Mouse (Mus musculus): ENCODE data around the gene Sall1. TPM values are rescaled to one million over a fixed set of nuclear protein-coding genes. Genes with fewer than 3 reads are reported as not detected.
A peak's percentile ranks its signal among the peaks of the same experiment; 100 is the strongest.

The Sall1 gene
- polyA plus RNA-seq, 1 experiment from 2014 or later, result 17.9 TPM

DNA sequence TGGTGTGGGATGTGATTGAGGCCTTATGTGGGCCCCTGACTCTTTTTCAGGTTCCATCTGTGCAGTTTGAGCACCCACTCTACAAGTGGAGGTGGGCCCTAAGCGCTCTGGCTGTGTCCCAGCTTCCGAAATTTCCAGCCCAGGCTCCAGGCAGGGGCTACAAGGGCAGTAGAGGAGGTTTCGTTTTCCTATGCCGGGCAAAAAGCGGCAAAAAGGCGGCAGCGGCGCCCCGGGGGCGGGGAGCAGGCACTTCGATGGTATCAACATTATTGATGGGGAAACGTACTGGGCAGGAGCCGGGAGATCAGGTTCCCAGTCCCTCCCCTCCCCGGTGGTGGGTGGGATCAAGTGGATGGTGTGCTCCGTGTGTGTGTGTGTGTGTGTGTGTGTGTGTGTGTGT, 2.3 kb upstream of the Sall1 start:
- WGBS, result under 1% methylated on average over 14 of the region's 15 CpGs
- Histone ChIP-seq H3K4me2 (peak overlapping the region; percentile 79), H3K27me3 (peaks cover 57% of the 10 kb centered on the region), H3K9me3 (no peaks in the 10 kb centered on the region), H3K9ac (replicated peaks) (peak overlapping the region; percentile 98), H3K4me1 (replicated peaks) (peaks cover 41% of the 10 kb centered on the region), H3K36me3 (no peaks in the 10 kb centered on the region), H3K4me3 (replicated peaks) (peak overlapping the region; percentile 78), H3K27ac (peak overlapping the region; percentile 99)
- ATAC-seq (ENCODE audit: insufficient number of reproducible peaks, insufficient read depth, low FRiP score, low TSS enrichment, low read depth), result no peak

GRCm38 (mm10) chr8:89045726-89046125, 1.8 kb upstream of the Sall1 start:
- H3K36me3 ChIP-seq, result no peaks in the 10 kb centered on the region
- no peak for ATAC-seq (ENCODE audit: insufficient number of reproducible peaks, insufficient read depth, low FRiP score, low TSS enrichment, low read depth)
- peak overlapping the region; percentile 78 for H3K4me3 ChIP-seq (replicated peaks)
- H3K9me3 ChIP-seq, result no peaks in the 10 kb centered on the region
- H3K4me2 ChIP-seq, result peak overlapping the region; percentile 79
- peaks cover 46% of the 10 kb centered on the region for H3K4me1 ChIP-seq (replicated peaks)
- peak overlapping the region; percentile 99 for H3K27ac ChIP-seq
- peaks cover 58% of the 10 kb centered on the region for H3K27me3 ChIP-seq
- WGBS, result 2% methylated on average over 17 of the region's 17 CpGs
- peak overlapping the region; percentile 98 for H3K9ac ChIP-seq (replicated peaks)

DNA sequence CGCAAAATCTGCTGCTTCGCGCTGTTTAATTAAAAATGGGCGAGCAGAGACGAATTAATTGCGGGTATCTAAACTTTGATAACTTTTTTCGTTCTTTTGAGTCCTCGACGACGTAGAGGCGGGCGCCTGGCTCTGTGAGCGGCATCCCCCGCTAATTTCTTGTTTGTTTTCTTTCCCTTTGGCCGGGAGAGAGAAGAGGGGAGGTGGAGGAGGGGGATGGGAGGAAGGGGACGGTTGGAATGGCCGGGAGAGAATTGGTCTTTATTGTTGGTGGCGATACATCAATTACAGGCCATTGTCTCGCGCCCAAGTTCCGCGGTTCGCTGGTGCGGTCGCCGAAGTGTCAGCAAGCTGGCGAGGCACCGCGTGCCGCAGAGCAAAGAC, 1.2 kb upstream of the Sall1 start:
- peak overlapping the region; percentile 98 for H3K9ac ChIP-seq (replicated peaks)
- H3K27ac ChIP-seq, result peak overlapping the region; percentile 99
- no peaks in the 10 kb centered on the region for H3K9me3 ChIP-seq
- no peaks in the 10 kb centered on the region for H3K36me3 ChIP-seq
- peaks cover 46% of the 10 kb centered on the region for H3K4me1 ChIP-seq (replicated peaks)
- H3K27me3 ChIP-seq, result peaks cover 58% of the 10 kb centered on the region
- under 1% methylated on average over 30 of the region's 30 CpGs for WGBS
- no peak for ATAC-seq (ENCODE audit: insufficient number of reproducible peaks, insufficient read depth, low FRiP score, low TSS enrichment, low read depth)
- peak overlapping the region; percentile 78 for H3K4me3 ChIP-seq (replicated peaks)
- H3K4me2 ChIP-seq, result peak overlapping the region; percentile 79

- peak overlapping the region; percentile 99 for H3K27ac ChIP-seq
Observed at GRCm38 (mm10) chr8:89044511-89045217, 702 bp upstream of the Sall1 start.

GRCm38 (mm10) chr8:89043371-89043841, 556 bp downstream of the Sall1 start:
- Histone ChIP-seq H3K9ac (replicated peaks) (peak overlapping the region; percentile 98), H3K27me3 (peaks cover 43% of the 10 kb centered on the region), H3K36me3 (no peaks in the 10 kb centered on the region), H3K4me2 (peak overlapping the region; percentile 79), H3K27ac (peak overlapping the region; percentile 99), H3K4me1 (replicated peaks) (peaks cover 37% of the 10 kb centered on the region), H3K9me3 (no peaks in the 10 kb centered on the region), H3K4me3 (replicated peaks) (peak overlapping the region; percentile 78)
- 0% methylated on average over 22 of the region's 32 CpGs for WGBS
- ATAC-seq (ENCODE audit: insufficient number of reproducible peaks, insufficient read depth, low FRiP score, low TSS enrichment, low read depth), result peak; percentile 75

More at GRCm38 (mm10) chr8:89044511-89045217, 702 bp upstream of the Sall1 start:
- H3K9ac ChIP-seq (replicated peaks), result peak overlapping the region; percentile 98
- peak overlapping the region; percentile 79 for H3K4me2 ChIP-seq
- no peak for ATAC-seq (ENCODE audit: insufficient number of reproducible peaks, insufficient read depth, low FRiP score, low TSS enrichment, low read depth)
- H3K27me3 ChIP-seq, result peaks cover 52% of the 10 kb centered on the region
- H3K4me3 ChIP-seq (replicated peaks), result peak overlapping the region; percentile 78
- H3K36me3 ChIP-seq, result no peaks in the 10 kb centered on the region
- H3K9me3 ChIP-seq, result no peaks in the 10 kb centered on the region
- 1% methylated on average over 31 of the region's 31 CpGs for WGBS
- peaks cover 41% of the 10 kb centered on the region for H3K4me1 ChIP-seq (replicated peaks)

DNA sequence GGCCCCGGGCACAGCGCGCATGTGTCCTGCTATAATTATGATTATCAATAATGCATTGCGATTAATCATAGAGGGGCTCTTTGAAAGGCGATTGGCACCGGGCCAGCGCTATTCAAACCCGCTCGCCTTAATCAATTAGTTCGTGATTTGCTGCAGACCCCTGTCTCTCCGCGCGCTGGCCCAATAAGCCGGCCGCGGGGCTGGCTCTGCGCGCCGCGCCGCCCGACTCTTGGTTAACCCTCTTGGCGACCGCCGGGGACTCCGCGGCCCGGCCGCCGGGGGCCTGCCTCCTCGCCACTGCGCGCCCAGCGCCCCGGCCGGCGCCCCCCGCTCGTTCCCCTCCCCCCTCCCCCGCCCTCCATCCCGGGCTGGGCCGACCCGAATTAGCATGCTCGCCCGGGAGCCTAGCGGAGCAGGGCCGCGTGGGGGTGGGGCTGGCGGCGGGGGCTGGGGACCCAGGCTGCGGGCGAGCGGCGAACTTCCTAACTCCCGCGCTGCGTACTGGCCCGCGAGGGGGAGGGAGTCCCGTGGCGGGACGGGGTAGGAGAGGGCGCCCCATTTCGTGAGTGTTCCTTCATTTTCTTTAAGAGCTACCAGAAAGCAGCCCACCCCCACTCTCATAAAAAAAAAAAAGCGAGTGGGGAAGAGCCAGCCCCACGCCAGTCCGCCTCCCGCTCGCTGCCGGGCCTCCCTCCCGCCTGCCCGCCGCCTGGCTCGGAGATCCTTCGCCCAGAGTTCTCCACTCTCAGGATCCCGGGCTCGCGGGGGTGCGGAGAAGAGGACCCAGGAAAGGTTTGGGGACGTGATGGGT, 1.2 kb downstream of the Sall1 start:
- WGBS, result under 1% methylated on average over 59 of the region's 80 CpGs
- Histone ChIP-seq H3K4me1 (replicated peaks) (peaks cover 32% of the 10 kb centered on the region), H3K27ac (peak overlapping the region; percentile 99), H3K4me2 (peak overlapping the region; percentile 79), H3K4me3 (replicated peaks) (peak overlapping the region; percentile 78), H3K36me3 (no peaks in the 10 kb centered on the region), H3K9me3 (no peaks in the 10 kb centered on the region), H3K27me3 (peaks cover 39% of the 10 kb centered on the region), H3K9ac (replicated peaks) (peak overlapping the region; percentile 98)
- peak; percentile 81 for ATAC-seq (ENCODE audit: insufficient number of reproducible peaks, insufficient read depth, low FRiP score, low TSS enrichment, low read depth)

DNA sequence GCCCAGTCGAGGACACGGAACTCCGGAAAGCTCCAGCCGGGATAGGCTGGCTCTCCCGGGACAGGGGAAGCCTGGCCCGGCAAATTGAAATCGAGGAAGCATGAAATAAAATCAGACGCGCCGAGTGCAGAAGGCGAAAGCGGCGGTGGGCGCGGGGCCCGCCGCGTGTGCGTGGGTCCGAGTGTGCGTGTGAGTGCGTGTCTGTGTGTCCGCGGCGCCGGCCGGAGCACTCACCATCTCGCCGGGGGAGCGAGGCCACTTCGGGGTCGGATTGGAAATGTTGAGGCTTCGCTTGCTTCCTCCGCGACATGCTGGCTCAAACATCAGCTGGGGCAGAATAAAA, 1.9 kb downstream of the Sall1 start:
- no peak for ATAC-seq (ENCODE audit: insufficient number of reproducible peaks, insufficient read depth, low FRiP score, low TSS enrichment, low read depth)
- H3K36me3 ChIP-seq, result no peaks in the 10 kb centered on the region
- peak overlapping the region; percentile 78 for H3K4me3 ChIP-seq (replicated peaks)
- peak overlapping the region; percentile 98 for H3K9ac ChIP-seq (replicated peaks)
- peaks cover 33% of the 10 kb centered on the region for H3K27me3 ChIP-seq
- under 1% methylated on average over 35 of the region's 35 CpGs for WGBS
- H3K4me1 ChIP-seq (replicated peaks), result peaks cover 29% of the 10 kb centered on the region
- no peaks in the 10 kb centered on the region for H3K9me3 ChIP-seq
- H3K27ac ChIP-seq, result peak overlapping the region; percentile 99
- H3K4me2 ChIP-seq, result peak overlapping the region; percentile 79

DNA sequence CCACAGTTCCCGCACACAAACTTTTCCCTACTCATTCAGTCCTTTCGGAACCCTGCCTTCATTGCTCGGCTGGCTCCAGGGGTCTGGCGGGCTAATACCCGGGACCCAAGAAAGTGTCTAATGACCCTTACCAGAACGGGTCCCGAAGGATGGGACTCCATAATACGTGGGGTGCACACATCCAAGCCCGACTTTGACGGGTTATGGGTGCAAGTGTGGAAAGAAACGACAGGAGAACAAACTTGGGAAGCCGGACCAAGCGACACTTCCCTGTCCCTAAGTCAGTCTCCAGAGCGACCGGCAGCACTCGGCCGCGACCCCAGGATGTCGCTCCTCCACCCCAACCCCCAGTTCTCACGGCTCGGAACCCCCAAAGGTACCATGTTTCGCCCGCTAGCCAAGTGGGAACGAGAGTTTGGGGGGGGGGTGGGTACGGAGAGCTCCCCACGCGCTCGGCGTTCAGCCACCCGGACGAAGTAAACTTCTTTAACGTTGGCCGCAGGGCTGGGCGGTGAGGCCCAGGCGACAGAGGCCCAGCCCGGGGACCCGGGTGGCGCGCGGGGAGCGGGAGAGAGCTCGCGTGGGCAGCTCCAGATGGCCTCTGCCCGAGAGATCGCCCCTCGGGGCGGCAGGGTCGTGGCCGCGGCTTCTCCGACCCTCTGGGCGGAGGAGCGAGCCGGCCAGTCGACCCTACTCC, 2.4 kb downstream of the Sall1 start:
- Histone ChIP-seq H3K4me2 (peak overlapping the region; percentile 79), H3K4me1 (replicated peaks) (peaks cover 29% of the 10 kb centered on the region), H3K36me3 (no peaks in the 10 kb centered on the region), H3K9ac (replicated peaks) (peak overlapping the region; percentile 98), H3K9me3 (no peaks in the 10 kb centered on the region), H3K4me3 (replicated peaks) (peak overlapping the region; percentile 78), H3K27me3 (peaks cover 28% of the 10 kb centered on the region), H3K27ac (peak overlapping the region; percentile 99)
- WGBS, result under 1% methylated on average over 55 of the region's 55 CpGs
- no peak for ATAC-seq (ENCODE audit: insufficient number of reproducible peaks, insufficient read depth, low FRiP score, low TSS enrichment, low read depth)

GRCm38 (mm10) chr8:89040751-89041420, 3.1 kb downstream of the Sall1 start:
- Histone ChIP-seq H3K4me3 (replicated peaks) (peak overlapping the region; percentile 78), H3K27ac (peak overlapping the region; percentile 99), H3K4me1 (replicated peaks) (peaks cover 30% of the 10 kb centered on the region), H3K9me3 (no peaks in the 10 kb centered on the region), H3K36me3 (no peaks in the 10 kb centered on the region), H3K9ac (replicated peaks) (peak overlapping the region; percentile 98), H3K4me2 (peak overlapping the region; percentile 79), H3K27me3 (peaks cover 21% of the 10 kb centered on the region)
- no peak for ATAC-seq (ENCODE audit: insufficient number of reproducible peaks, insufficient read depth, low FRiP score, low TSS enrichment, low read depth)
- WGBS, result under 1% methylated on average over 40 of the region's 40 CpGs

DNA sequence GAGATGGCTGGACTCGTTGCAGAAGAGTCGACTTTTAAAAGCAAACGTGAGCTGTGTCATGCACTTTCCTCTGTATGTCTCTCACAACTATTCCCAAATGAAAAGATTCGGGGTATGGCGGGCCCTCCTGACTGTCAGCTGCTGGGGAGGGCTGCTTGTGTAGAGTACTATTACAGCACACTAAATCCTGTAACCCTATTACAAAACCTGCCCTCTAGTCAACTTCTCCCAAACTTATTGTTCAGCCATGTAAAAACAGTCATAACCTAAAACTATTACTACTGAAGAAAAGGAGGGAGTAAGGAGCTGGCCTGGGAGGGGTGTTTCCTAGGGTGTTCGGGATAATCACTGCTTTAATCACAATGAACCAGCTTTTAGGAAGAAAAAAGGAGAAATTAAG, 4.1 kb downstream of the Sall1 start:
- peak overlapping the region; percentile 78 for H3K4me3 ChIP-seq (replicated peaks)
- 7% methylated on average over 6 of the region's 6 CpGs for WGBS
- H3K36me3 ChIP-seq, result no peaks in the 10 kb centered on the region
- peak overlapping the region; percentile 70 for H3K9ac ChIP-seq (replicated peaks)
- ATAC-seq (ENCODE audit: insufficient number of reproducible peaks, insufficient read depth, low FRiP score, low TSS enrichment, low read depth), result no peak
- no peaks in the 10 kb centered on the region for H3K9me3 ChIP-seq
- peak overlapping the region; percentile 86 for H3K27ac ChIP-seq
- peak overlapping the region; percentile 79 for H3K4me2 ChIP-seq
- peaks cover 14% of the 10 kb centered on the region; the same call in 1 of the 2 replicates for H3K27me3 ChIP-seq
- H3K4me1 ChIP-seq (replicated peaks), result peaks cover 28% of the 10 kb centered on the region
